Mouse (Mus musculus): Measurements from ENCODE around the gene Slc35e3.

The Slc35e3 gene

GRCm38 (mm10) chr10:117683734-117684037 is 62.5 kb downstream of the Slc35e3 start:
- no peak for DNase-seq (ENCODE audit: low spot score)
